Mouse (Mus musculus): ENCODE results near the gene Tns1.

- TF ChIP-seq CTCF (IDR thresholded peaks at IDR 0.05): no peak
- no peak for TF ChIP-seq EP300 (IDR thresholded peaks at IDR 0.05)
These were observed 69.8 kb downstream of the Tns1 start for GRCm38 (mm10) chr1:74054471-74054870.

Measured in lung, postnatal 0 days (tissue).